Mouse (Mus musculus) heart, postnatal 25 days (tissue): ENCODE results near the gene Lca5l. TPM values are rescaled to one million over a fixed set of nuclear protein-coding genes. Genes with fewer than 3 reads are reported as not detected.

Source experiments
- DNase-seq: peaks from one replicate; pipeline ENCODE4 v3.0.0; 2022; ENCODE audit warnings: low spot score
- intact Hi-C: fragments of 180-260 bp; cut with DNase I; formaldehyde crosslinking; loops from one replicate; pipeline ENCODE4 v1.15.1; 2025
- total RNA-seq, 2 experiments: library from RNA; stranded (reverse); gene quantifications; 2 replicates each; pipeline ENCODE4 v1.2.3; 2021

Gene Lca5l
- total RNA-seq, 2 experiments from 2014 or later = 0.47 to 0.61 TPM

- intact Hi-C loops = loop anchor here (2.0 kb wide), 2 partner anchors 15 to 45 kb away; partner anchors contain the start of gene Brwd1
- peak; percentile 94 for DNase-seq
Observed at GRCm38 (mm10) chr16:96127657-96128344, 64.3 kb downstream of the Lca5l start, which contains the start of gene Hmgn1. Gene Hmgn1 (minus strand): TSS chr16:96127729.

DNA sequence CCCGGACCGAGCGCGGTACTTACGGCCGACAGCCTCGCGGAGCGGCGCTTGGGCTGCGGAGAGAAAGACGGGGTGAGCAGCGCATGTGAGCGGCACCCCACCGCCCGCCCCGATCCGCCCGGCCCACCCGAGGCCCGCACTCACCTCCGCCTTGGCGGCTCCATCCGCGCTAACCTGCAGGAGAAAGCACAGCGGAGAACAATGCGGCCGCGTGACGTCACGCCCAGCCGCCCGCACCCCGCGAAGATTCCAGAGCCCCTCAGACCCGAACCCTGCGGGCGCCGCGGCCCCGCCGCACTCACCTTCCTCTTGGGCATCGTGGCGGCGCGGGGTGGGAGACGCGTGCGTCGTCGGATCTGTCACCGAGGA lies 64.8 kb downstream of the Lca5l start:
- intact Hi-C loops = loop anchor here (2.0 kb wide), 1 partner anchor 44 kb away; the partner anchor contains the start of gene Brwd1

GRCm38 (mm10) chr16:96126684-96127171 lies 65.3 kb downstream of the Lca5l start:
- no peak for DNase-seq
- intact Hi-C loops = loop anchor here (2.0 kb wide), 1 partner anchor 44 kb away; the partner anchor contains the start of gene Brwd1

More for the DNA sequence above, 64.8 kb downstream of the Lca5l start:
- DNase-seq = no peak

DNA sequence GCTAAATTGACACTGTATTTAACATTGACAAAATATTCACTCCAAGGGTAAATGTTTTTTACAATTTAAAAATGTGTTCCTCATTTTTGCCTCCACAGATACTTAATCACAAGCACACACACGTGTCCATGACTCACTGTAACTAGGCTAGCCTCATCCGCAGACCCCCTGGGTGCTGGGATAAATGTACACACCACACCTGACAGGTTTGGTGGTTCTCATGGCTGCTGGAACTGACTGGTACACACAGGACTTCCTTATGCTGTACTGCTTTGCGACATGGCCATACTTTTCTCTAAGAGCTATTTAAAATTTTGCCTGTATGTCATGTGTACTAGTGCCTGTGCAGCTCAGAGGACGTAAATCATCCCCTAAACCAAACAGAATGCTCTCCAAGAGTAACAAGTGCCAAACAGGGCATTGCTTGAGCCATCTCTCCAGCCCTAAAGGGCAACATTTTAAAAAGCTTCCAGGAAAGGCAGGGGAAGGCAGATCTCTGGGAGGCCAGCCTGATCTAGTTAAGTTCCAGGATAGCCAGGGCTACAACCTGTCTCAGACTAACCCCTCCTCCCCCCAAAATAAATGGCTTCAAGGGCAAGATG lies 71.9 kb downstream of the Lca5l start:
- intact Hi-C loops = no loop called here
- no peak for DNase-seq

DNA sequence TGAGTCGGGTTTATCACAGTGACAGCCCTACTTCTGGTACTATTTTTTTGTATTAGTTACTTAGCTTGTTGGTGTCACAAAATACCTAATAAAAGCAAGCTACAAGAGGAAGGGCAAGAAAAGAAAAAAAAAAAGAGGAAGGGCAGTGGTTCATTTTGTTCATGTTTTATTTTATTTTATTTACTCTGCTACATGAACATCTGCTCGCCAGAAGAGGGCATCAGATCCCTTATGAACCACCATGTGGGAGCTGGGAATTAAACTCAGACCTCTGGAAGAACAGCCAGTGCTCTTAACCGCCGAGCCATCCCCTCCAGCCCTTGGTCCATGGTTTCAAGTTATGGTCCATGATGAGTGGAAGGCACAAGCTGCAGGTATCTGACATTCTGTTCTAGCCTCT lies 77.3 kb downstream of the Lca5l start:
- no peak for DNase-seq
- intact Hi-C loops = no loop called here

- intact Hi-C loops = no loop called here
- no peak for DNase-seq
Observed at GRCm38 (mm10) chr16:96112769-96113168, 79.3 kb downstream of the Lca5l start.

- no peak for DNase-seq
- intact Hi-C loops = no loop called here
Observed at GRCm38 (mm10) chr16:96110655-96111345, 81.3 kb downstream of the Lca5l start.

- no peak for DNase-seq
- intact Hi-C loops = no loop called here
Observed at GRCm38 (mm10) chr16:96109673-96110072, 82.4 kb downstream of the Lca5l start.

Other genes with a start within 250 kb of the Lca5l start
- 10 to 100 TPM; 22.5 to 29.1 TPM for gene Psmg1, start 201.3 kb downstream of the Lca5l start, total RNA-seq
- gene Brwd1, start 109.7 kb downstream of the Lca5l start, total RNA-seq = 10 to 100 TPM; 72.0 to 78.2 TPM
- 10 to 100 TPM; 52.9 to 56.6 TPM for gene Hmgn1, start 64.5 kb downstream of the Lca5l start, total RNA-seq
- 10 to 100 TPM; 14.6 to 15.8 TPM for gene Wrb, start 46.9 kb downstream of the Lca5l start, total RNA-seq
- gene Sh3bgr, start 8.2 kb upstream of the Lca5l start, total RNA-seq = 100 to 1,000 TPM; 413 to 439 TPM
- not detected for gene B3galt5, start 43.5 kb upstream of the Lca5l start, total RNA-seq